Mouse (Mus musculus) spleen, postnatal 14 days (tissue): ENCODE results near the gene Gabrr2.
A peak's percentile ranks its signal among the peaks of the same experiment; 100 is the strongest.

Experiments
- DNase-seq, 2 experiments: peaks; one replicate each; pipeline ENCODE4 v3.0.0; 2021 to 2022; ENCODE audit warnings: low spot score in 2 of 2

Gene Gabrr2

GRCm38 (mm10) chr4:33062981-33063380 is at the start of gene Gabrr2:
Gene Gabrr2 (plus strand): TSS chr4:33062999.
- no peak for DNase-seq

- DNase-seq: peak; percentile 65 to 82
These were observed 44.3 kb upstream of the Gabrr2 start for GRCm38 (mm10) chr4:33018361-33018999.

- DNase-seq: no peak
These were observed 38.4 kb upstream of the Gabrr2 start for GRCm38 (mm10) chr4:33024420-33024819.

DNA sequence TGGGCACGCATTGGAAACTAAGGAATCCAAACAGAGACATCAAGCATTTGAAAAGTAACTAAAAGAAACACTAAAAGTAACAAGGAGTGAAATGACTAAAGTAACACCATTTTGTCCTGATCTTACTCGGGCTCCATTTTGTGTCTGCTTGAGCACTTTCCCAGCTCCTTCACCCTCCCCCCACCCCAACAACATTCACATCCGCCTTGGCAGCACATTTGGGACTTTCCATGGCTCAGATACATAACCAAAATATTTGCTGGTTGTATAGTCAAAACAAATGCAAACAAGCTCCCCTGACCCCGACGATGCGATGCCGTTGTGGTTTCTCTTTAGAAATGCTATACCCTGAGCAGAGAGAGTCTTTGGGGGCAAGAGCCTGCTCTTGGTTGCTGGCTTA is 33.7 kb upstream of the Gabrr2 start:
- DNase-seq: no peak

DNA sequence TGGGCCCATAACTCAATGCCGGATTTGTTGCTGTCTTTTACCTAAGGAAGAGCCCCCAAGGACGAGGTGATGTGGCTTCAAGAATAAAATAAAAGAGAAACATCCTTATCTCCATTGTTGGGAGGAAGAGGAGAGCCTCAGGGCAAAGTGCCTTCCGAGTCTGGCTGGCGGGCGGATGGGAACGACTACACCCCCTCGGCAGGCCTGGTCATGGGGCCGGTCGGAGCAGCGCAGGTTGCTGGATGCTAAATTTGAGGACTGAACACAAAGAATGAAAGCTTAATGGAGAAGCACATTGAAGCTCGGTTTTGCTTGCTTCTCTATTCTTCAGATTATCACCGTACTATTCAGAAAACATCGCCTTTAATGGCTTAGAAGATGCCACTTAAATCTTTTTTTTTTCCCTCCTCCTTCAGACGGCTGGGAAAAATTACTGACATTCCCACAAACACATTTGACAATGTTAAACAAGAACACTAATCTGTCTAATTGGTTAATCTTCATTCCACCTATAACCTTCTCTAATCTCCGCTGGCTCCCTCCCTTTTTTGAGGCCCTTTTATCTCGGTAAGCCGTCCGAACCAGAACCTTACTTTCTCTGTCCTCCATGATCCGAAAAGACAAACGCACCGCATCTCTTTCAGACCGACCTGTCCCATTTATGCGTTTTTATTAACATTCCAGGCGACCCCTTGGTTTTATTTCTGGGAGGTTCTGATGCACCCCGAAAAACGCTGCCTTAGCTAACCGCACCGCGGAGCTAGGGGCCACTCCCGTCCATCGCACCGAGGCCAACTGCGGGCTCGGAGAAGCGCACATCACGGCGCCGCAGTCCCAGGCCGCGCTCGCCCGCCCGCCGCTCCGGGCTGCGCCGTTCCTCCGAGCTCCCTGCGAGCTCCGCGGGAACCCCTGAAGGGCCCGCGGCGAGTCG is 32.3 kb upstream of the Gabrr2 start:
- no peak for DNase-seq

GRCm38 (mm10) chr4:33031195-33031960 is 31.4 kb upstream of the Gabrr2 start, which contains the start of gene Ube2j1:
Gene Ube2j1 (plus strand): TSS chr4:33031416.
- peak; percentile 77 to 83 for DNase-seq

DNA sequence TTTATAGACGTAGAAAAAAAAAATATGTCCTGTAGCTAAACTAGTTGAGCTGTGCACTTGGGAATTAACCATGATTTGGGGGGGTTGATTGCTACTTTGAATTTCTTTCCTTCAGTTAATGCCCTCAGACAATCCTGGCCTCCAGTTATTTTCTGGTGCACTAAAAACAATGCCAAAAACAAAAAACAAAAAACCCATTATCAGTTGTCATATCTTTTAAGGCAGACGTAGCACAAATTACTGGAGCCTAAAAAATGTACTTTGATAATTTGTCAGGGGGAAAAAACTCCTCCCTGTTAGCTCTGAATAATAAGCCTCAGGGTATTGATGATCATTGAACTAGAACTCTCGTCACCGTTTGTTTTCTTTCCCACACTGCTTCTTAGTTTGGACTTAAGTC is 30.8 kb upstream of the Gabrr2 start:
- DNase-seq: no peak

GRCm38 (mm10) chr4:33033515-33033914 is 29.3 kb upstream of the Gabrr2 start:
- no peak for DNase-seq

- no peak for DNase-seq
These were observed 23.0 kb upstream of the Gabrr2 start for GRCm38 (mm10) chr4:33039826-33040225.

GRCm38 (mm10) chr4:33049601-33050000 is 13.2 kb upstream of the Gabrr2 start:
- no peak for DNase-seq

DNA sequence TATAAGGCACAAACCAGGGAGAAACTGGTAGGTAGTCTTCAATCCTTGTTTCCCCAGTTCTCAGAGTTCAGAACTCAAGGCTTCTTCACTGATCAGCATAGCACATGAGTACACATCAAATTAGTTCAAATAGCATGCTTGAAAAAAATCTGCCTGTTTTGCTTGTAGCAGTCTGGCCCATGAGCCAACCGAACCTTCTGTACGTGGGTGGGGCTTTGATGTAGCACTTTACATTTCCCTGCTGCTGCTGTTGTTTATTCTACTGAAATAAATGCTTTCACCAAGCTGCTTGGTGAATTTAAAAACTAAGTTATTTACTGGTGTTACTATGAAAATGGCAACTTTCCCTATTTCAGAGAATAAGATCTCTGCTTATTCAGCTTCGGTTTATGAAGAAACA is 10.7 kb upstream of the Gabrr2 start:
- DNase-seq: no peak

GRCm38 (mm10) chr4:33052650-33053049 is 10.1 kb upstream of the Gabrr2 start:
- DNase-seq: no peak

DNA sequence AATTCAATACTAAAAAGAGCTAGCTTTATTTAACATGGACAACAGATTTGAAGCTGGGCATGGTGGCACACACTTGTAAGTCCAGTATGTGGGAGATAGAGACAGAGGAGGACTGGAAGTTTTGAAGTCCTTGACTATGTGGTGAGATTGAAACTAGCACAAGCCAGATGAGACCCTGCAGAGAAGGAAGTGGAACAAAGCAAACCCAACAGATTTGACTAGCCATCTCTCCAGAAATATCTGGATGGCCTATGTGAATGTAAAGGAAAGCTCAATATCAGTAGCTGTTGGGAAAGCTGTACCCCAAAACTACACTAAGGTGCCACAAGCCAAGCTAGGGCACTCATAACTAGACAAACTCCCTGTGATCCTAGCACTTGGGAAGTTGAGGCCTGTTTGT is 8.4 kb upstream of the Gabrr2 start:
- DNase-seq: no peak

DNA sequence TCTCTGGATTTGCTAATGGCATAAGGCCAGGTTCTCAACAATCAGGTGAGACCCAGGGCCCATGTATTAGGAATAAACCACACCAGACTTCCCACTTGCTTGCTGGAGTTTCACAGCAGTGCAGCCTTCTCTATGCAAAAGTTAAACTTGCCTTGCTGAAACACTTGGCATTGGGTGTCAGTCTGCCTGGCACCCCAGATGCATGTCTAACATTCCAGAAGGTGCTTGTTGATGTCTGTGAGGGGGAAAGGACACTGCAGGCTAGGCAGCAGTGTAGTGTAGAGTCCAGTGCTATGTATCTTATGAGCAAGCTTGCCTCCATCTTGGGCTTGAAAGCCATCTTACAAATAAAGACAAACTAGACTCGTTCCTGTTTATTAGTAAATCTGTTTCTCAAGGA is 6.5 kb upstream of the Gabrr2 start:
- no peak for DNase-seq

DNA sequence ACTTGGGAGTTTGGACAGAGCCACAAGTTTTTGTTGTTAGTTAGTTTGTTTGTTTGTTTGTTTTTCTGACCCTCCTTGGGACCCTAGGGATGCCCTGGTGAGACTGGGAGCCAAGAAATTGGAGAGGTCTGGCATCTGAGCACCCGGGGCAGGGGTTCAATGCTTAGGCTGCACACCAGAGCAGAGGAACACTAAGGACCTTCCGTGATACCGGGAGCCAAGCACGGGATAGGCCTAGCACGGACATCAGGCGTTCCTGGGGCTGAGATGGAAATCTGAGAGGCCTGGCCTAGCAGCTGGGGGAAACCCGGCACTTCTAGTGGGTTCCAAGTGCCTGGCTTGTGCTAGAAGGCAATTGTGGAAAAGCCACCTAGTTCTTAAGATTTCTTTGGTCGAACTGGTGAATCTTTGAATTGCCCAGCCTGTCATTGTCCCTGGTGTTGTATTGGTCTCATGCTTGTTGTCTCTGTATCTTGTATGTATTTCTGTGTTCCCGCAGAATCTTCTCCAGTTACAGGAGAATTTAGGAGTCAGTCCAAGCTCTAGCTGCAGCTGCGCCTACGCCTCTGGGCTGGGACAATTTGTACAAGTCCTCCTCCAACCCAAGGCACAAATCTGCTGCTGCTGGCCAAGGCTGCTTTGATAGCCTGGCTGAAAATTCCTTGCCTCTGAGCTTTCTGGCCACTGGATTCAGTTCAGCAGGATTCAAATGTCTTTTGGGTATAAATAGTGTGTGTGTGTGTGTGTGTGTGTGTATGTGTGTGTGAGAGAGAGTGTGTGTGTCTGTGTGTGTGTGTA is 4.7 kb upstream of the Gabrr2 start:
- DNase-seq: no peak

- DNase-seq: no peak
These were observed 1.6 kb upstream of the Gabrr2 start for GRCm38 (mm10) chr4:33061158-33061557.

- no peak for DNase-seq
These were observed 2.2 kb downstream of the Gabrr2 start for GRCm38 (mm10) chr4:33064986-33065385.

DNA sequence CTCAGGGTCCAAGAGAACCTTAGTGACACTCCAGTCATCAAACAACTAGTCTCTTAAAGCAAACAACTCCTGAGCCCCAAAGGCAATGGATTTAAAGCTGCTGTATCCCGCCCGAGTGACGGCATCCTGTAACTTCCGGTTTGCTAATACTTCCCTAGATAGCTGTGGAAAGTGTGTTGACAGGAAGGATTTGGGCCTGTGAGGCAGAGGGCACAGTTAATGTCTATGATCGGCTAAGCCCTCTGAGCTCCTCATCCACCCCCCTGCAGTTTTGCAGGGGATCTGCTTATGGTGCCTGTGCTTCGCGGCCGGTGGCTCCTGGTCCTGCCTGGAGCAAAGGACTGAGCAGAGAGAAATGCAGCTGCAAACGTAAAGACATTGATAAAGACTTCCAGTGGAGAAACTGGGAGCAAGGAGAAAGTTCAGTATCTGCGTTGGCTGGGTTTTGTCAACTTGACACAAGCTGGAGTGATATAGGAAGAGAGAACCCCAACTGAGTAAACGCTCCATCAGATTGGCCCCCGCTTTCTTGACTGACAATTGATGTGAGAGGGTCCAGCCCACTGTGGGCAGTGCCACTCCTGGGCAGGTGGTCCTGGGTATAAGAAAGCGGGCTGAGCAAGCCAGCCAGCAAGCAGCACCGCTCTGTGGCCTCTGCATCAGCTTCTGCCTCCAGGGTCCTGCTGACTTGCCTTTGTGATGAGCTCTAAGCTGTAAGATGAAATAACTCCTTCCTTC is 3.6 kb downstream of the Gabrr2 start:
- no peak for DNase-seq

DNA sequence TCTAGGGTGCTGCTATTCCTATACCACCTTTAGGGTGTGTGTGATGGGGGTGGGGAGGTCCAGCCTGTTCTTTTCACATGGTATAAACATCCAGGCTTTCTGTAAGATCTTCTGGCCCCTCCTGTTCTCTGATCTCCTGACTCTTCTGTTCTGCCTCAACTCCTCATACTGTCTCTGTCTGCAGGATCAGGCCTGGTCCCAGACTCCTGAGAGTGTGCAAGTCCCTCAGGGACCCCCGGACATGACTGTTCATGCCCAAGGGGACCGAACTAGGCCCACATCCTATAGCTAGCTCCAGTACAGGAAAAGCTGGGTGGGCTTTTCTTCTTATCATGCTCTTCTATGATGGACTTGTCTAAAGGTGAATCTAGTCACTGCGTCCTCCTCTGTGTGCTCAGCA is 4.5 kb downstream of the Gabrr2 start:
- DNase-seq: no peak

DNA sequence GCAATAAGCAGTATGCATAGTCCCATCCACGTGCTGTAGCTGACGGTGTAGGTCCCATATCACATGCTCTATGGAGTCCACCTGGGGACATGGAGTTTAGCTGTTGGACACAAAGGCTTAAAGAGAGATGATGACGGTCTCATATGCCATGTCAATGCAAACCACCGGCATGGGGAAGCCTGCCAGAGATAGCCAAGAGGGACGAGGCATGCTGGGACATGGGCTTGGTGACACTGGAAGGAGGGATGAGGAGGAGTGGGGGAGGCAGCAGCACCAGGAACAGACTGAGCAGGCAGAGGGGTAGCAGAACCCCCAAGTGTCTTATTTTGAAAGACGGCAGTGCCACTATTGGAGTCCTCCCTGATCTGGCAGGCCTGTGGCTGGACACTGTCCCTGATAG is 5.0 kb downstream of the Gabrr2 start:
- DNase-seq: no peak

GRCm38 (mm10) chr4:33068894-33069293 is 6.1 kb downstream of the Gabrr2 start:
- DNase-seq: no peak
